Mouse (Mus musculus): ENCODE measurements around the gene Zfp652. TPM values are rescaled to one million over a fixed set of nuclear protein-coding genes. Genes with fewer than 3 reads are reported as not detected.

Gene Zfp652
- polyA plus RNA-seq, 1 experiment from 2014 or later: 12.8 TPM

GRCm38 (mm10) chr11:95771665-95772064 is 59.2 kb downstream of the Zfp652 start:
- DNase-seq (ENCODE audit: low spot score): no peak
- Histone ChIP-seq H3K9ac (replicated peaks; ENCODE audit: low read length) (no peak overlapping the region), H3K27ac (replicated peaks; ENCODE audit: low read depth, low read length) (no peak overlapping the region), H3K4me1 (ENCODE audit: control insufficient read depth, insufficient read depth, low read length) (no peaks in the 10 kb centered on the region; the same call in 1 of the 2 replicates), H3K4me3 (ENCODE audit: low read depth, low read length) (no peak overlapping the region), H3K9me3 (replicated peaks; ENCODE audit: control insufficient read depth, low read length) (no peaks in the 10 kb centered on the region), H3K4me2 (ENCODE audit: low read depth, low read length) (no peak overlapping the region), H3K36me3 (replicated peaks; ENCODE audit: control insufficient read depth, insufficient read depth, low read depth, low read length) (no peaks in the 10 kb centered on the region), H3K27me3 (ENCODE audit: control insufficient read depth, insufficient read depth, low read length) (no peaks in the 10 kb centered on the region)
- 78% methylated on average over 8 of the region's 8 CpGs for whole genome bisulfite sequencing
- no peak for ATAC-seq (replicated peaks; ENCODE audit: insufficient number of reproducible peaks, low FRiP score, low TSS enrichment, low read depth)

- Histone ChIP-seq H3K4me2 (ENCODE audit: low read depth, low read length) (no peak overlapping the region), H3K27me3 (ENCODE audit: control insufficient read depth, insufficient read depth, low read length) (no peaks in the 10 kb centered on the region), H3K4me1 (ENCODE audit: control insufficient read depth, insufficient read depth, low read length) (no peaks in the 10 kb centered on the region; the same call in 1 of the 2 replicates), H3K4me3 (ENCODE audit: low read depth, low read length) (no peak overlapping the region), H3K9ac (replicated peaks; ENCODE audit: low read length) (no peak overlapping the region), H3K9me3 (replicated peaks; ENCODE audit: control insufficient read depth, low read length) (no peaks in the 10 kb centered on the region), H3K27ac (replicated peaks; ENCODE audit: low read depth, low read length) (no peak overlapping the region), H3K36me3 (replicated peaks; ENCODE audit: control insufficient read depth, insufficient read depth, low read depth, low read length) (no peaks in the 10 kb centered on the region)
- DNase-seq (ENCODE audit: low spot score) (no peak), ATAC-seq (replicated peaks; ENCODE audit: insufficient number of reproducible peaks, low FRiP score, low TSS enrichment, low read depth) (no peak)
- 82% methylated on average over 3 of the region's 3 CpGs for WGBS
Observed at GRCm38 (mm10) chr11:95773264-95773663, 60.8 kb downstream of the Zfp652 start.

- Histone ChIP-seq H3K27ac (replicated peaks; ENCODE audit: low read depth, low read length) (no peak overlapping the region), H3K36me3 (replicated peaks; ENCODE audit: control insufficient read depth, insufficient read depth, low read depth, low read length) (no peaks in the 10 kb centered on the region), H3K27me3 (ENCODE audit: control insufficient read depth, insufficient read depth, low read length) (no peaks in the 10 kb centered on the region), H3K9ac (replicated peaks; ENCODE audit: low read length) (no peak overlapping the region), H3K4me1 (ENCODE audit: control insufficient read depth, insufficient read depth, low read length) (no peaks in the 10 kb centered on the region), H3K9me3 (replicated peaks; ENCODE audit: control insufficient read depth, low read length) (no peaks in the 10 kb centered on the region), H3K4me3 (ENCODE audit: low read depth, low read length) (no peak overlapping the region), H3K4me2 (ENCODE audit: low read depth, low read length) (no peak overlapping the region)
- no peak for ATAC-seq (replicated peaks; ENCODE audit: insufficient number of reproducible peaks, low FRiP score, low TSS enrichment, low read depth)
- no peak for DNase-seq (ENCODE audit: low spot score)
- 80% methylated on average over 17 of the region's 17 CpGs for WGBS
Observed at GRCm38 (mm10) chr11:95777323-95778297, 65.1 kb downstream of the Zfp652 start.

- Histone ChIP-seq H3K4me3 (ENCODE audit: low read depth, low read length) (no peak overlapping the region), H3K9ac (replicated peaks; ENCODE audit: low read length) (no peak overlapping the region), H3K4me2 (ENCODE audit: low read depth, low read length) (no peak overlapping the region), H3K27ac (replicated peaks; ENCODE audit: low read depth, low read length) (no peak overlapping the region), H3K36me3 (replicated peaks; ENCODE audit: control insufficient read depth, insufficient read depth, low read depth, low read length) (no peaks in the 10 kb centered on the region), H3K27me3 (ENCODE audit: control insufficient read depth, insufficient read depth, low read length) (no peaks in the 10 kb centered on the region), H3K9me3 (replicated peaks; ENCODE audit: control insufficient read depth, low read length) (no peaks in the 10 kb centered on the region), H3K4me1 (ENCODE audit: control insufficient read depth, insufficient read depth, low read length) (no peaks in the 10 kb centered on the region)
- DNase-seq (ENCODE audit: low spot score) (no peak), ATAC-seq (replicated peaks; ENCODE audit: insufficient number of reproducible peaks, low FRiP score, low TSS enrichment, low read depth) (no peak)
- WGBS: 80% methylated on average over 4 of the region's 4 CpGs
Observed at GRCm38 (mm10) chr11:95778831-95779251, 66.4 kb downstream of the Zfp652 start.

- Histone ChIP-seq H3K9me3 (replicated peaks; ENCODE audit: control insufficient read depth, low read length) (no peaks in the 10 kb centered on the region), H3K4me2 (ENCODE audit: low read depth, low read length) (no peak overlapping the region), H3K27ac (replicated peaks; ENCODE audit: low read depth, low read length) (no peak overlapping the region), H3K36me3 (replicated peaks; ENCODE audit: control insufficient read depth, insufficient read depth, low read depth, low read length) (no peaks in the 10 kb centered on the region), H3K9ac (replicated peaks; ENCODE audit: low read length) (no peak overlapping the region), H3K27me3 (ENCODE audit: control insufficient read depth, insufficient read depth, low read length) (no peaks in the 10 kb centered on the region), H3K4me1 (ENCODE audit: control insufficient read depth, insufficient read depth, low read length) (no peaks in the 10 kb centered on the region), H3K4me3 (ENCODE audit: low read depth, low read length) (no peak overlapping the region)
- no peak for DNase-seq (ENCODE audit: low spot score)
- no peak for ATAC-seq (replicated peaks; ENCODE audit: insufficient number of reproducible peaks, low FRiP score, low TSS enrichment, low read depth)
- WGBS: 88% methylated on average over 4 of the region's 4 CpGs
Observed at GRCm38 (mm10) chr11:95779366-95779765, 66.9 kb downstream of the Zfp652 start.

GRCm38 (mm10) chr11:95780480-95780879 is 68.0 kb downstream of the Zfp652 start:
- Histone ChIP-seq H3K4me3 (ENCODE audit: low read depth, low read length) (no peak overlapping the region), H3K4me2 (ENCODE audit: low read depth, low read length) (no peak overlapping the region), H3K27me3 (ENCODE audit: control insufficient read depth, insufficient read depth, low read length) (no peaks in the 10 kb centered on the region), H3K36me3 (replicated peaks; ENCODE audit: control insufficient read depth, insufficient read depth, low read depth, low read length) (no peaks in the 10 kb centered on the region), H3K9me3 (replicated peaks; ENCODE audit: control insufficient read depth, low read length) (no peaks in the 10 kb centered on the region), H3K9ac (replicated peaks; ENCODE audit: low read length) (no peak overlapping the region), H3K4me1 (ENCODE audit: control insufficient read depth, insufficient read depth, low read length) (no peaks in the 10 kb centered on the region), H3K27ac (replicated peaks; ENCODE audit: low read depth, low read length) (no peak overlapping the region)
- 90% methylated on average over 8 of the region's 8 CpGs for WGBS
- DNase-seq (ENCODE audit: low spot score) (no peak), ATAC-seq (replicated peaks; ENCODE audit: insufficient number of reproducible peaks, low FRiP score, low TSS enrichment, low read depth) (no peak)

GRCm38 (mm10) chr11:95781557-95781956 is 69.1 kb downstream of the Zfp652 start:
- H3K27ac ChIP-seq (replicated peaks; ENCODE audit: low read depth, low read length): no peak overlapping the region
- no peak overlapping the region for H3K4me3 ChIP-seq (ENCODE audit: low read depth, low read length)
- no peaks in the 10 kb centered on the region for H3K4me1 ChIP-seq (ENCODE audit: control insufficient read depth, insufficient read depth, low read length)
- H3K27me3 ChIP-seq (ENCODE audit: control insufficient read depth, insufficient read depth, low read length): no peaks in the 10 kb centered on the region
- H3K4me2 ChIP-seq (ENCODE audit: low read depth, low read length): no peak overlapping the region
- H3K36me3 ChIP-seq (replicated peaks; ENCODE audit: control insufficient read depth, insufficient read depth, low read depth, low read length): no peaks in the 10 kb centered on the region
- DNase-seq (ENCODE audit: low spot score) (no peak), ATAC-seq (replicated peaks; ENCODE audit: insufficient number of reproducible peaks, low FRiP score, low TSS enrichment, low read depth) (no peak)
- no peak overlapping the region for H3K9ac ChIP-seq (replicated peaks; ENCODE audit: low read length)
- no peaks in the 10 kb centered on the region for H3K9me3 ChIP-seq (replicated peaks; ENCODE audit: control insufficient read depth, low read length)
- 80% methylated on average over 11 of the region's 11 CpGs for WGBS

- Histone ChIP-seq H3K4me2 (ENCODE audit: low read depth, low read length) (no peak overlapping the region), H3K9ac (replicated peaks; ENCODE audit: low read length) (no peak overlapping the region), H3K27ac (replicated peaks; ENCODE audit: low read depth, low read length) (no peak overlapping the region), H3K9me3 (replicated peaks; ENCODE audit: control insufficient read depth, low read length) (no peaks in the 10 kb centered on the region), H3K4me1 (ENCODE audit: control insufficient read depth, insufficient read depth, low read length) (no peaks in the 10 kb centered on the region), H3K4me3 (ENCODE audit: low read depth, low read length) (no peak overlapping the region), H3K36me3 (replicated peaks; ENCODE audit: control insufficient read depth, insufficient read depth, low read depth, low read length) (no peaks in the 10 kb centered on the region), H3K27me3 (ENCODE audit: control insufficient read depth, insufficient read depth, low read length) (no peaks in the 10 kb centered on the region)
- 78% methylated on average over 4 of the region's 4 CpGs for WGBS
- no peak for DNase-seq (ENCODE audit: low spot score)
- ATAC-seq (replicated peaks; ENCODE audit: insufficient number of reproducible peaks, low FRiP score, low TSS enrichment, low read depth): no peak
Observed at GRCm38 (mm10) chr11:95783457-95783856, 71.0 kb downstream of the Zfp652 start.
